Mouse (Mus musculus) liver, adult 2 months (tissue): ENCODE results near the gene Atxn7l3. TPM values are rescaled to one million over a fixed set of nuclear protein-coding genes. Genes with fewer than 3 reads are reported as not detected.
A peak's percentile ranks its signal among the peaks of the same experiment; 100 is the strongest.

ENCODE experiments used
- DNase-seq: peaks from one replicate; pipeline ENCODE4 v3.0.0-alpha.2; 2011; ENCODE audit warnings: low read depth, low spot score; ENCODE audit errors: extremely low read depth
- H3K27ac ChIP-seq: fragments of 200-500 bp; replicated peaks from 2 replicates; pipeline ENCODE4 v1.5.1; 2012; ENCODE audit warnings: low read depth, mild to moderate bottlenecking, control low read depth, inconsistent platforms, low read length; ENCODE audit not compliant: insufficient read depth
- H3K27me3 ChIP-seq: fragments of 200-500 bp; 2 replicates; pipeline ENCODE4 v1.6.1; 2012; ENCODE audit warnings: mild to moderate bottlenecking, moderate library complexity, low read length, inconsistent platforms; ENCODE audit not compliant: control insufficient read depth, insufficient read depth
- H3K36me3 ChIP-seq: fragments of 200-500 bp; 2 replicates; pipeline ENCODE4 v1.6.1; 2012; ENCODE audit warnings: low read length, inconsistent platforms; ENCODE audit not compliant: control insufficient read depth, insufficient read depth
- H3K4me1 ChIP-seq: fragments of 200-500 bp; 2 replicates; pipeline ENCODE4 v1.6.1; 2011; ENCODE audit warnings: low read length; ENCODE audit not compliant: control insufficient read depth, insufficient read depth
- H3K4me3 ChIP-seq: fragments of 200-500 bp; 2 replicates; pipeline ENCODE4 v1.5.1; 2011; ENCODE audit warnings: low read depth, mild to moderate bottlenecking, control low read depth, low read length, moderate library complexity; ENCODE audit not compliant: insufficient read depth
- H3K79me2 ChIP-seq: fragments of 200-500 bp; 2 replicates; pipeline ENCODE4 v1.6.1; 2012; ENCODE audit warnings: inconsistent platforms, mild to moderate bottlenecking, low read length, moderate library complexity; ENCODE audit not compliant: control insufficient read depth, insufficient read depth
- H3K9ac ChIP-seq: fragments of 200-500 bp; 2 replicates; pipeline ENCODE4 v1.6.1; 2012; ENCODE audit warnings: low read depth, mild to moderate bottlenecking, control low read depth, inconsistent platforms, low read length
- CTCF ChIP-seq: fragments of 200-500 bp; IDR thresholded peaks from 2 replicates; pipeline ENCODE4 v1.5.1; 2011; ENCODE audit warnings: low read depth, low read length, control low read depth
- POLR2A ChIP-seq: fragments of 200-500 bp; IDR thresholded peaks from 2 replicates; pipeline ENCODE4 v1.6.1; 2011; ENCODE audit warnings: low read length, control low read depth; ENCODE audit not compliant: insufficient read depth; ENCODE audit errors: extremely low read depth
- WGBS: fragments of 180-500 bp; shearing (Covaris S2); methylation state at CpG from one replicate; pipeline ENCODE4 v1.1.7; 2018; 5-methylcytosine and 5-hydroxymethylcytosine counted together
- polyA plus RNA-seq: library from polyadenylated mRNA; depleted of rRNA; stranded (reverse); fragments of >200 nt; gene quantifications from 2 replicates; pipeline ENCODE4 v1.2.3, GENCODE M21; 2012; rRNA removed
- total RNA-seq: library from RNA; depleted of rRNA; stranded (reverse); fragments of >200 nt; gene quantifications from 2 replicates; pipeline ENCODE4 v1.2.3, GENCODE M21; 2014; rRNA removed

The Atxn7l3 gene
- total RNA-seq: 7.1 and 8.5 TPM in 2 replicates
- polyA plus RNA-seq: 16.8 and 20.6 TPM in 2 replicates

DNA sequence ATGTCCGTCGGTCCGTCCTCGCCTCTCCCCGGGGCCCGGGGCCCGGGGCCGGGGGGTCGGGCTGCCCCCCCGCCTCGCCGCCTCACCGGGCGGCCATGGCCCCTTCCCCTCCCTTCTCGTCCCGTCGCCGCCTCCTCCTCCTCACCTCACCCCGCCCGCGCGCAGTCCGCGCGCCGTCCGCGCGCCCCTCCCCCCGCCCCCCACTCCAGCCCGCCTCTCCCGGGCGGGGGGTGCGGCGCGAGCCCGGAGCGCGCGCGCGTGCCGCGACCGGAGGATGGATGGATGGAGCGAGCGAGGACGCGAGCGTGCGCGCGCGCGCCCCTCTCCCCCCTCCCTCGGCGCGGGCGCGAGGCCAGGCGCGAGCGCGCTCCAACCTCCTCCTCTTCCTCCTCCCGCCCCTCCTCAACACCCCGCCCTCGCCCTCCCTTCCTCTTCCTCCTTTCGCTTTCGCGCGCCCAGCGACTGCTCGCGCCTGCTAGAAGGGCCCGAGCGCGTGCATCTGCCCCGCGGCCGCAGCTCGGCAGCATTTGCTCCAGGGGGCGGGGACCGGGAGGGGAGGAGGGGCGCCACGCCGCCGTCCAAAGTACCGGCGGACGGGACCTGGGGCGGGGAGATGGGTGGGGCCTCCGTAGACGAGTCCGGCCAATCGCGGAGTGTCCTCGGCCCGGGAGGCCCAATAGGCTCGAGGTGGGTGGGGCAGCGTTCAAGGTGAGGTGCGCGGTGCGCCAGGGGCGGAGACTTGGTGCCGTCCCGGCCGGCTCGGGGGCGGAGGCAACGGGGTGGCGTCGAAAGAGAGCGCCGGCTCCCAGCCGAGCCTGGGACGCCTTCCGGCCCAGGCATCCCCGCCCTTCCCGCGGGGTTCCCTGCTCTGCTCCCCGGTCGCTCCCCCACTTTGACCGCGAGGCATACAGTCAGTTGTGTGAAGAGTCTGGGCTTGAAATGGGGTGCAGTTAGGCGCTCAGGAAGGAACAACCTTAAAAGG lies at the start of gene Atxn7l3:
Gene Atxn7l3 (minus strand): TSS at position 141 of the 982 bp plus-strand sequence.
- H3K36me3 ChIP-seq: peaks cover 6% of the 10 kb centered on the region; the same call in 1 of the 2 replicates
- under 1% methylated on average over 94 of the region's 125 CpGs for WGBS
- peak within 1 kb of the TSS; percentile 92 for H3K4me3 ChIP-seq
- peak within 1 kb of the TSS; percentile 96 for H3K9ac ChIP-seq
- peak; percentile 90 for TF ChIP-seq POLR2A
- TF ChIP-seq CTCF: no peak
- H3K27ac ChIP-seq: peak within 1 kb of the TSS; percentile 92
- H3K27me3 ChIP-seq: no peaks in the 10 kb centered on the region
- peak; percentile 90 for DNase-seq
- H3K79me2 ChIP-seq: peaks cover 16% of the 10 kb centered on the region; the same call in 1 of the 2 replicates
- H3K4me1 ChIP-seq: peaks cover 14% of the 10 kb centered on the region

DNA sequence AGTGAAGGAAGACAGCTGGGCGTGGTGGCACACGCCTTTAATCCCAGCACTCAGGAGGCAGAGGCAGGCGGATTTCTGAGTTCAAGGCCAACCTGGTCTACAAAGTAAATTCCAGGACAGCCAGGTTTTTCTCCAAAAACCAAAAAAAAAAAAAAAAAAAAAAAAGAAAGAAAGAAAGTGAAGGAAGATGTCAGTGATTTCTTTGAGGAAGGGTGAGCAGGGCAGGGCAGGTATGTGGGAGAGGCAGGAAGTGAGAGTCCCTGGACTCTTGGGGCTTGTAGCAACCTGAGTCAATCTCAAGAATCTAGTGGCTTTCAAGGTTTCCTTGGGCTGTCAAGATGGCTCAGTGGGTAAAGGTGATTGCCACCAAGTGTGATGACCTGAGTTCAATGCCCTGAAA lies 48.0 kb upstream of the Atxn7l3 start:
- Histone ChIP-seq H3K27me3 (no peaks in the 10 kb centered on the region), H3K79me2 (no peaks in the 10 kb centered on the region), H3K27ac (no peak overlapping the region), H3K36me3 (no peaks in the 10 kb centered on the region), H3K9ac (no peak overlapping the region), H3K4me1 (no peaks in the 10 kb centered on the region), H3K4me3 (no peak overlapping the region)
- TF ChIP-seq POLR2A: no peak
- 93% methylated on average over 3 of the region's 3 CpGs for WGBS
- no peak for DNase-seq

DNA sequence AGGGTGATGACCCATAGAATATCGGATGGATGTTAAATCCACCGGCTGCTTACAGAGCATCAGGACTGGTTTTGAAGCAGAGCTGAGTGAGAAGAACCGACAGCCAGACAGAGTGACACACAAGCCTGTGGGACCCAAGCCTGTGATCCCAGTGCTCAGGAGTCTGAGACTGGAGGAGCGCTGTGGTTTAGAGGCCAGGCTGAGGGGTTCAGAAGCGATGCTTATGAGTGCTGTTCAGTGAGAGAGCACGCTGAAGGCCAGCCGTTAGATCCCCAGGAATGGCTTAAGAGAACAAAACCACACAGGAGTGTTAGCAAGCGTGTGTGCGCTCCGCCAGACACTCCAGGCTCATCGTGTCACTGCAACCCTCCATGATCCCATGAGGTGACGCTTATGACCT lies 46.3 kb upstream of the Atxn7l3 start:
- TF ChIP-seq POLR2A (no peak), CTCF (no peak)
- Histone ChIP-seq H3K27ac (no peak overlapping the region), H3K9ac (no peak overlapping the region), H3K4me1 (no peaks in the 10 kb centered on the region), H3K36me3 (no peaks in the 10 kb centered on the region), H3K27me3 (no peaks in the 10 kb centered on the region), H3K4me3 (no peak overlapping the region), H3K79me2 (no peaks in the 10 kb centered on the region)
- DNase-seq: no peak
- 88% methylated on average over 12 of the region's 12 CpGs for WGBS

DNA sequence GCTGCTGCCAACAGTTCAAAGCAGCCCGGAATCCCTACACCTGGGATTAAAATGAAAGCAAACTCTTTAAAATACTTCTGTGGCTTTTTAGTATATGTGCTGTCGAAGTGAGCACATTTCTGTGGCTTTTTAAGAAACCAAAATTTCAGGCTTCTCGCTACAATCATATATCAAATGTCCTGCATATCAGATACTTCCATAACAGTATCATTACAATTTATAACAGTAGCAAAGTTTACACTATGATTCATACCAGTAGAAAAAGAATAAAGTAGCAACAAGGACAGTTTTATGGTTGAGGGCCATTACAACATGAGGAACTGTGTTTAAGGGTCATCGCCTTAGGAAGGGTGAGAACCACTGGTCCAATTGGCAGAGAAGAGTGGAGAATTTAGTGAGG lies 44.7 kb upstream of the Atxn7l3 start:
- Histone ChIP-seq H3K27ac (no peak overlapping the region), H3K27me3 (no peaks in the 10 kb centered on the region)
- WGBS: 95% methylated on average over 4 of the region's 4 CpGs

DNA sequence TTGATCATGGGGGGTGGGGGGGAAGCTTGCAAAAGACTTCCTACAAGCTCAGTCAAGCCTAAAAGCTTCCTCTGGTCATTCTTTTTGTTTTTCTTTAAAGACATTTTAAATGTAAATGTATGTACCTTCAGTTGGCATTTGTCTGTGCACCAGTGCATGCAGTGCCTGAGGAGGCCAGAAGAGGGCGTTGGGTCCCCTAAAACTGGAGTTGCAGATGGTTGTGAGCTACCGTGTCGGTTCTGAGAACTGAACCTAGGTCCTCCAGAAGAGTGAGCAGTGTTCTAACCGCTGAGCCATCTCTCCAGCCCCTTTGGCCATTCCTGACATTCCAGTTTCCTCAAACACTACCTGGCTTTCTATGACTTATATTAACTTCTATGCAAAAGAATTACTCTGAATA lies 43.2 kb upstream of the Atxn7l3 start:
- H3K79me2 ChIP-seq: no peaks in the 10 kb centered on the region
- no peak for DNase-seq
- H3K4me1 ChIP-seq: no peaks in the 10 kb centered on the region
- H3K9ac ChIP-seq: no peak overlapping the region
- no peaks in the 10 kb centered on the region for H3K36me3 ChIP-seq
- TF ChIP-seq POLR2A (no peak), CTCF (peak; percentile 49)
- 67% methylated on average over 4 of the region's 4 CpGs for WGBS
- H3K27ac ChIP-seq: no peak overlapping the region
- no peaks in the 10 kb centered on the region for H3K27me3 ChIP-seq
- no peak overlapping the region for H3K4me3 ChIP-seq

More for the DNA sequence above, 44.7 kb upstream of the Atxn7l3 start:
- no peak for DNase-seq
- no peaks in the 10 kb centered on the region for H3K36me3 ChIP-seq
- H3K4me3 ChIP-seq: no peak overlapping the region
- no peaks in the 10 kb centered on the region for H3K4me1 ChIP-seq
- no peak overlapping the region for H3K9ac ChIP-seq
- no peak for TF ChIP-seq POLR2A
- no peak for TF ChIP-seq CTCF
- no peaks in the 10 kb centered on the region for H3K79me2 ChIP-seq

DNA sequence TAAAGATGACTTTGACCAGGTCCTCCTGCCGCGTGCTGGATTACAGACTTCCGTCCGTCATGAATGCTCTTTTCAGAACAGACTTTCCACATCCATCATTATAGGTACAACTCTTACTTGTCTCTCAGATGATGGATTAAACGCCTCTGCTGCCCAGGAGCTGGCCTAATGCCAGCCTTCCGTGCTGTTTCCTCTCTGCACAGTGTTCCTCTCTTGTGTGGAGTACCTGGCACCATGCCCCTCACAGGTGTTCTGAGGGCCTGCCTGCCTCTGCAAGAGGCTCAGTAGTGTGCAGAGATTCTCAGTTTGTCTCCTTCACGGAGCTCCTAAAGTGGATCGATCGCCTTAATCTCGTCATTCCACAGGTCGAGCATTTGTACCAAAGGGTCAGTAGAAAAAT lies 42.8 kb upstream of the Atxn7l3 start:
- Histone ChIP-seq H3K4me3 (no peak overlapping the region), H3K79me2 (no peaks in the 10 kb centered on the region), H3K9ac (no peak overlapping the region), H3K27ac (no peak overlapping the region), H3K36me3 (no peaks in the 10 kb centered on the region), H3K4me1 (no peaks in the 10 kb centered on the region), H3K27me3 (no peaks in the 10 kb centered on the region)
- DNase-seq: no peak
- WGBS: 78% methylated on average over 11 of the region's 11 CpGs
- TF ChIP-seq POLR2A (no peak), CTCF (no peak)
